Comparison of ENCODE assay signal across 8 mouse cellular contexts in the genomic region with DNA sequence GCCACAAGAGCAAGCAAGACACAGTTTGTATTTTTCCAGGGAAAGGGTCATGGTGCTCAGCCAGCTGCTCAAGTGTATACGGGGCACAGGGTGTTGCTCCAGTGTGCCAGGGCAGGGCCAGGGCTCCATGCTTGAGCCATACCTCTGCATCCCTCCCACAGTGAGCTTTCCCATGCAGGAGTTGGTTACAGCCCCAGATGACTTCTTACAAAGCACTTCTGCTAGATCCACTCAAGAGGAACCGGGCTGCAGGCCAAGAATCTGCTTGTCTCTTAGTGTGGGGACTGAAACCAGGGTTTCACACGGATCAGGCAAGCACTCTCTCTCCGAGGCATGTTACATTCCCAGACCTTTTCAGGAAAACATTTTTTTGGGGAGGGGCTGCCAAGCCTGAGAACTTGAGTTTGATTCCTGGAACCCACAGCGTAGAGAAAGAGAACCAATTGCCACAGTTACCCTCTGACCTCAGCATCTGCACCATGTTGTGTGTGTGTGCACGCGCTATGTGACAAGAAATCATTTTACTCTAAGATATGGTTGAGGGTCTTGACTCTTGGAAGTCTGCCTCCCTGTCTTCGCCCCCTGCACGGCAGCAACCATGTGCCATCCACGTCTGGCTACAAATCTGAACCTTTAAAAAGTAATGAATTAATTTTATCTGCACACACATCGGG. TPM values are rescaled to one million over a fixed set of nuclear protein-coding genes. Genes with fewer than 3 reads are reported as not detected.
A peak's percentile ranks its signal among the peaks of the same experiment; 100 is the strongest.
DNase-seq lines count a peak whose midpoint lies in the region; ATAC-seq and TF ChIP-seq lines count a peak whose summit lies in the region.

No protein-coding gene starts in this region.

- POLR2A ChIA-PET in Patski (lab: Charles Lee): no interaction called here

- WGBS in hindbrain, embryonic 16.5 days: 48% methylated on average over 11 of the region's 11 CpGs
- WGBS in midbrain, postnatal 0 days: 69% methylated on average over 11 of the region's 11 CpGs

- DNase-seq in Patski (ENCODE audit: low read depth, low spot score): peak; percentile 96
- peak; percentile 90 for DNase-seq in brain, adult 2 months (ENCODE audit: low read depth, low spot score)
- DNase-seq in frontal cortex, postnatal 14 days (ENCODE audit: low spot score in 2 of 2): peak; percentile 66 to 78
- DNase-seq in left cerebral cortex, adult 11 months (ENCODE audit: low spot score): peak; percentile 61
- DNase-seq in midbrain, postnatal 0 days (ENCODE audit: low spot score): peak; percentile 92
- no peak for DNase-seq in thymus, postnatal 25 days

- H3K4me3 ChIP-seq in hindbrain, embryonic 16.5 days (ENCODE audit: low read length): no peak overlapping the region
- no peak overlapping the region for H3K4me3 ChIP-seq in midbrain, postnatal 0 days (ENCODE audit: low read depth, low read length)

- H3K4me2 ChIP-seq in hindbrain, embryonic 16.5 days (ENCODE audit: low read length): no peak overlapping the region
- H3K4me2 ChIP-seq in midbrain, postnatal 0 days (ENCODE audit: low read depth, low read length, poor library complexity, severe bottlenecking): no peak overlapping the region

- no peaks in the 10 kb centered on the region for H3K27me3 ChIP-seq in Patski
- H3K27me3 ChIP-seq in hindbrain, embryonic 16.5 days (replicated peaks; ENCODE audit: control insufficient read depth, insufficient read depth, low read length): no peaks in the 10 kb centered on the region
- no peaks in the 10 kb centered on the region for H3K27me3 ChIP-seq in midbrain, postnatal 0 days (ENCODE audit: insufficient read depth, low read length)

- H3K36me3 ChIP-seq in hindbrain, embryonic 16.5 days (ENCODE audit: control insufficient read depth, insufficient read depth, low read length): no peaks in the 10 kb centered on the region
- H3K36me3 ChIP-seq in midbrain, postnatal 0 days (ENCODE audit: insufficient read depth, low read length): no peaks in the 10 kb centered on the region

- peak; percentile 83 for ATAC-seq in Patski
- ATAC-seq in hindbrain, embryonic 16.5 days: peak; percentile 81
- no peak for ATAC-seq in midbrain, postnatal 0 days (ENCODE audit: low FRiP score)
- no peak for ATAC-seq in CD4-positive, CD25-positive, alpha-beta regulatory T cell, adult 4 months

- H3K9ac ChIP-seq in hindbrain, embryonic 16.5 days (ENCODE audit: low read depth, low read length): no peak overlapping the region
- H3K9ac ChIP-seq in midbrain, postnatal 0 days (replicated peaks; ENCODE audit: low read length, poor library complexity, severe bottlenecking): no peak overlapping the region

- H3K9me3 ChIP-seq in hindbrain, embryonic 16.5 days (ENCODE audit: control insufficient read depth, low read length): no peaks in the 10 kb centered on the region
- no peaks in the 10 kb centered on the region for H3K9me3 ChIP-seq in midbrain, postnatal 0 days (ENCODE audit: low read length)

- CTCF ChIA-PET in Patski (lab: Charles Lee): interaction anchor here (1.3 to 1.6 kb wide), 2 partner anchors 8 to 12 kb away, joined by 3 read pairs; no protein-coding TSS in a partner anchor

- H3K27ac ChIP-seq in hindbrain, embryonic 16.5 days (ENCODE audit: low read depth, low read length): 0 out of 2 replicates have a peak overlapping the region, but pooled peaks have one; percentile 42
- peak overlapping the region; percentile 32; the same call in 1 of the 2 replicates for H3K27ac ChIP-seq in midbrain, postnatal 0 days (ENCODE audit: low read depth, low read length)

- in situ Hi-C loops in Patski (cut with MboI; ENCODE audit: low pct_unique_long_range_greater_than_20kb): no loop called here

- TF ChIP-seq CTCF in Patski (IDR thresholded peaks at IDR 0.05): no peak
- no peak for TF ChIP-seq CTCF in midbrain, postnatal 0 days (IDR thresholded peaks at IDR 0.05)

- H3K4me1 ChIP-seq in hindbrain, embryonic 16.5 days (ENCODE audit: control insufficient read depth, insufficient read depth, low read depth, low read length): peaks cover 23% of the 10 kb centered on the region
- peaks cover 5% of the 10 kb centered on the region; the same call in 1 of the 2 replicates for H3K4me1 ChIP-seq in midbrain, postnatal 0 days (ENCODE audit: insufficient read depth, low read length)

RNA-seq across cellular contexts. Expression of a gene that starts 19.6 kb away (rescaled TPM):
- polyA plus RNA-seq in Patski (2021): 16.8 TPM
- 4.6 and 4.7 TPM in 2 replicates for polyA plus RNA-seq in hindbrain, embryonic 16.5 days (2015; fragmentation: Nextera tagmentation; extraction: Ambion mirVana)
- 4.8 and 6.1 TPM in 2 replicates for total RNA-seq in midbrain, postnatal 0 days (2014; rRNA removed)
- 1.5 and 1.7 TPM in 2 replicates for polyA plus RNA-seq in midbrain, postnatal 0 days (2015; fragmentation: Nextera tagmentation; extraction: Ambion mirVana)
- polyA plus RNA-seq in CD4-positive, CD25-positive, alpha-beta regulatory T cell, adult 4 months (2017; shearing (Covaris generic)): 10 to 100 TPM; 29.6 to 50.3 TPM

RNA-seq across cellular contexts. Expression of a gene that starts 29.4 kb away (rescaled TPM):
- not detected for polyA plus RNA-seq in Patski (2021)
- polyA plus RNA-seq in hindbrain, embryonic 16.5 days (2015; fragmentation: Nextera tagmentation; extraction: Ambion mirVana): 0.99 and 1.3 TPM in 2 replicates
- total RNA-seq in midbrain, postnatal 0 days (2014; rRNA removed): 1.4 and 1.9 TPM in 2 replicates
- polyA plus RNA-seq in midbrain, postnatal 0 days (2015; fragmentation: Nextera tagmentation; extraction: Ambion mirVana): 1.2 and 1.5 TPM in 2 replicates
- not detected for polyA plus RNA-seq in CD4-positive, CD25-positive, alpha-beta regulatory T cell, adult 4 months (2017; shearing (Covaris generic))

RNA-seq across cellular contexts. Expression of a gene that starts 39.3 kb away (rescaled TPM):
- polyA plus RNA-seq in Patski (2021): 0.17 TPM
- polyA plus RNA-seq in hindbrain, embryonic 16.5 days (2015; fragmentation: Nextera tagmentation; extraction: Ambion mirVana): 1.9 and 3.0 TPM in 2 replicates
- total RNA-seq in midbrain, postnatal 0 days (2014; rRNA removed): 0.61 TPM in 1 of 2 replicates, not detected in the other
- polyA plus RNA-seq in midbrain, postnatal 0 days (2015; fragmentation: Nextera tagmentation; extraction: Ambion mirVana): 4.3 and 4.9 TPM in 2 replicates
- not detected for polyA plus RNA-seq in CD4-positive, CD25-positive, alpha-beta regulatory T cell, adult 4 months (2017; shearing (Covaris generic))

Comparison
In these comparisons a context has a peak if more than half of its experiments do, and no peak if none do; other contexts are left out.
1. ATAC-seq: peak in Patski (single experiment) and hindbrain, embryonic 16.5 days (single experiment); none in midbrain, postnatal 0 days (single experiment) and CD4-positive, CD25-positive, alpha-beta regulatory T cell, adult 4 months (single experiment).